Mouse (Mus musculus): Measurements from ENCODE around the gene Mms19. TPM values are rescaled to one million over a fixed set of nuclear protein-coding genes. Genes with fewer than 3 reads are reported as not detected.
A peak's percentile ranks its signal among the peaks of the same experiment; 100 is the strongest.
"Not testable (repeated sequence)": the region's sequence is repeated elsewhere in the genome, so short reads cannot be mapped to it uniquely, and the experiment has no call there.

Mms19 gene
- total RNA-seq, 2 experiments from 2014 or later: 15.5 to 24.2 TPM

- DNase-seq: peak; percentile 99
Observed at GRCm38 (mm10) chr19:41933179-41934086, 47.5 kb downstream of the Mms19 start, which contains the start of the genes Exosc1 and Zdhhc16. TSS of gene Exosc1 (minus strand) at chr19:41933423. TSS of gene Zdhhc16 (plus strand) at chr19:41933480.

GRCm38 (mm10) chr19:41932686-41933085, 48.3 kb downstream of the Mms19 start:
- DNase-seq: no peak

GRCm38 (mm10) chr19:41920412-41921067, 60.4 kb downstream of the Mms19 start:
- DNase-seq: no peak

- DNase-seq: no peak
Observed at GRCm38 (mm10) chr19:41919471-41919870, 61.5 kb downstream of the Mms19 start.

GRCm38 (mm10) chr19:41916853-41917252, 64.1 kb downstream of the Mms19 start:
- DNase-seq: no peak

GRCm38 (mm10) chr19:41915294-41915693, 65.7 kb downstream of the Mms19 start:
- DNase-seq: no peak

- not testable (repeated sequence) for DNase-seq
Observed at GRCm38 (mm10) chr19:41914592-41914882, 66.4 kb downstream of the Mms19 start.

GRCm38 (mm10) chr19:41913774-41914591, 67.0 kb downstream of the Mms19 start:
- no peak for DNase-seq

- DNase-seq: peak; percentile 76
Observed at GRCm38 (mm10) chr19:41912121-41913080, 68.6 kb downstream of the Mms19 start.

- DNase-seq: peak; percentile 97
Observed at GRCm38 (mm10) chr19:41911178-41912073, 69.5 kb downstream of the Mms19 start, which contains the start of gene Pgam1. TSS of gene Pgam1 (plus strand) at chr19:41911923.

- DNase-seq: no peak
Observed at GRCm38 (mm10) chr19:41910396-41910795, 70.6 kb downstream of the Mms19 start.

GRCm38 (mm10) chr19:41908736-41909135, 72.2 kb downstream of the Mms19 start:
- no peak for DNase-seq

- DNase-seq: no peak
Observed at GRCm38 (mm10) chr19:41907079-41907760, 73.7 kb downstream of the Mms19 start.

- no peak for DNase-seq
Observed at GRCm38 (mm10) chr19:41906311-41907078, 74.5 kb downstream of the Mms19 start.

- DNase-seq: no peak
Observed at GRCm38 (mm10) chr19:41905246-41905645, 75.7 kb downstream of the Mms19 start.

- DNase-seq: no peak
Observed at GRCm38 (mm10) chr19:41902848-41903593, 77.9 kb downstream of the Mms19 start.

- DNase-seq: peak; percentile 46
Observed at GRCm38 (mm10) chr19:41901696-41902095, 79.3 kb downstream of the Mms19 start.

GRCm38 (mm10) chr19:41900495-41901090, 80.4 kb downstream of the Mms19 start:
- DNase-seq: no peak
